Mouse (Mus musculus) lung, postnatal 10 days (tissue): ENCODE results near the gene Vmn1r87.
A peak's percentile ranks its signal among the peaks of the same experiment; 100 is the strongest.

ENCODE experiments used
- DNase-seq: peaks from one replicate; pipeline ENCODE4 v3.0.0; 2021

Gene Vmn1r87

GRCm38 (mm10) chr7:13140057-13140456 is at the start of gene Vmn1r87:
TSS of gene Vmn1r87 (minus strand) at chr7:13140157.
- no peak for DNase-seq

GRCm38 (mm10) chr7:13159268-13159667 is 19.3 kb upstream of the Vmn1r87 start, which contains the start of gene Vmn1r88:
TSS of gene Vmn1r88 (plus strand) at chr7:13159568.
- DNase-seq: no peak

GRCm38 (mm10) chr7:13137340-13137739 is 2.6 kb downstream of the Vmn1r87 start:
- no peak for DNase-seq

GRCm38 (mm10) chr7:13131856-13132255 is 8.1 kb downstream of the Vmn1r87 start:
- DNase-seq: no peak

GRCm38 (mm10) chr7:13123554-13124153 is 16.3 kb downstream of the Vmn1r87 start:
- peak; percentile 9 for DNase-seq

DNA sequence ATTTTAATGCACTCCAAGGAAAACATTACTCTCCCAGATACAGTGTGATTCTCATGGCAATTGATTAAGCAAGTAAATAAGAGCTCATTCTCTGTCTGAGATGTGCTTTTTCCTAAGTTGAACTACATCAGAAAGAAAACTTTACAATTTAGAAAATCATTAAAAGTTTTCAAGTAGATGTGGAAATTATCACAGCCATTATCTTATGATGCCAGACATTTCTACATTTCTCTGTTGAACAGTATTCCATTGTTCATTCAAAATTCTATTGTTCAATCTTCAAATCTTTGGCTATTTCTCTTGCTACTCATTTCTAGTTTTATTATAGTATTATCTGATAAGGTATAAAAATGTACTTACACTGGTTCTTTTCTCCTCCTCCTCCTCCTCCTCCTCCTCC is 20.1 kb downstream of the Vmn1r87 start, which contains the start of gene Vmn1r86:
Gene Vmn1r86, minus strand, starts transcription at position 101 of the 400 bp plus-strand sequence.
- no peak for DNase-seq

DNA sequence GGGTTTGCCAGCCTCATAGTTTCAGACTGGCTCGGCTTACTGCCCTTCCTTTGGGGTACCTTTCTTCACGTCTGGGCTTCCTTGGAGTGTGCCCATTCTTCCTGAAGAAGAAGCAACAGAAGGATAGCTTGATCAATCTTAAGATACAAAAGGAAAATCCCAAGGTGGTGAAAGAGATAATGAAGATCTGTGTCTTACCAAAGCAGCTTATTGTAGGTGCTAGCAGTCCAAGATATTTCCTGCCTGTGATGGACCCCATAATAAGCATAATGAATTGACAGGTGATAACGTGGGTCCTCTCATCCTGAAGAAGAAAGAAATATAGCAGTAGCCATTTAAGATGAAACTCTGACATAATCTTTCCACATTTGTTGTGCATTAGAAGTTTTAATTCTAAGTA is 44.9 kb downstream of the Vmn1r87 start, which contains the start of gene Vmn1r85:
Gene Vmn1r85, minus strand, starts transcription at position 101 of the 400 bp plus-strand sequence.
- no peak for DNase-seq
